Mouse (Mus musculus) CH12.LX (cell line): ENCODE data around the gene Nomo1. TPM values are rescaled to one million over a fixed set of nuclear protein-coding genes. Genes with fewer than 3 reads are reported as not detected.

Experiments
- DNase-seq: peaks from one replicate; pipeline ENCODE4 v3.0.0-alpha.2; 2013; ENCODE audit errors: extremely low read depth
- H3K27ac ChIP-seq: 2 replicates; pipeline ENCODE4 v1.5.1; 2012; ENCODE audit warnings: low read depth, mild to moderate bottlenecking, control low read depth, moderate library complexity; ENCODE audit not compliant: insufficient read depth
- H3K27me3 ChIP-seq: replicated peaks from 2 replicates; pipeline ENCODE3; 2012; ENCODE audit warnings: inconsistent platforms
- H3K36me3 ChIP-seq, 2 experiments: replicated peaks in 1 of 2; 2 replicates each; pipeline versions ENCODE3 to v1.6.1; 2012; ENCODE audit warnings: inconsistent platforms in 1 of 2, low read length in 1 of 2, mild to moderate bottlenecking in 1 of 2, mixed read lengths in 1 of 2, moderate library complexity in 1 of 2; ENCODE audit not compliant: control insufficient read depth in 1 of 2, insufficient read depth in 1 of 2
- H3K4me1 ChIP-seq, 2 experiments: 2 replicates each; pipeline ENCODE4 v1.6.1; 2012; ENCODE audit warnings: inconsistent platforms in 1 of 2, moderate library complexity in 1 of 2; ENCODE audit not compliant: insufficient read depth in 2 of 2, control insufficient read depth in 1 of 2
- H3K4me2 ChIP-seq: 2 replicates; pipeline ENCODE4 v1.6.1; 2012; ENCODE audit warnings: low read depth, mild to moderate bottlenecking, control low read depth; ENCODE audit not compliant: poor library complexity, insufficient read depth, severe bottlenecking
- H3K4me3 ChIP-seq, 3 experiments: fragments of 150-350 bp in 1 of 3; sonication (generic) in 1 of 3; replicated peaks in 1 of 3; 2 replicates each; pipeline versions ENCODE3 to v1.5.1; 2011 to 2012; ENCODE audit warnings: low read depth in 2 of 3, low read length in 2 of 3, mild to moderate bottlenecking in 2 of 3, moderate library complexity in 2 of 3, control low read depth in 1 of 3, improper control_type of control experiment in 1 of 3, inconsistent platforms in 1 of 3, mixed read lengths in 1 of 3; ENCODE audit not compliant: poor library complexity in 1 of 3
- H3K79me2 ChIP-seq: replicated peaks from 2 replicates; pipeline ENCODE4 v1.6.1; 2012; ENCODE audit warnings: mild to moderate bottlenecking, moderate library complexity; ENCODE audit not compliant: control insufficient read depth, poor library complexity, insufficient read depth, severe bottlenecking; ENCODE audit errors: extremely low read depth
- H3K9ac ChIP-seq: 2 replicates; pipeline ENCODE4 v1.6.1; 2012; ENCODE audit warnings: low read depth, mild to moderate bottlenecking, control low read depth, moderate library complexity; ENCODE audit not compliant: insufficient read depth
- H3K9me3 ChIP-seq: replicated peaks from 2 replicates; pipeline ENCODE3; 2012; ENCODE audit warnings: low read length, inconsistent platforms, mixed read lengths
- BHLHE40 ChIP-seq: IDR thresholded peaks from 2 replicates; pipeline ENCODE4 v1.6.1; 2011; ENCODE audit warnings: mild to moderate bottlenecking, low read depth, low read length, improper control_type of control experiment
- CHD1 ChIP-seq: IDR thresholded peaks from 2 replicates; pipeline ENCODE4 v1.6.1; 2012; ENCODE audit warnings: low read depth, low read length, improper control_type of control experiment, inconsistent platforms
- CHD2 ChIP-seq: IDR thresholded peaks from 2 replicates; pipeline ENCODE4 v1.6.1; 2011; ENCODE audit warnings: low read length, improper control_type of control experiment
- E2F4 ChIP-seq: IDR thresholded peaks from 2 replicates; pipeline ENCODE4 v1.6.1; 2011; ENCODE audit warnings: low read depth, low read length, improper control_type of control experiment; ENCODE audit not compliant: insufficient replicate concordance
- ELF1 ChIP-seq: IDR thresholded peaks from 2 replicates; pipeline ENCODE4 v1.6.1; 2014; ENCODE audit warnings: low read depth, mild to moderate bottlenecking, inconsistent platforms, low read length, improper control_type of control experiment
- ETS1 ChIP-seq: conservative IDR thresholded peaks from 2 replicates; pipeline ENCODE4 v1.6.1; 2012; ENCODE audit warnings: low read depth, mild to moderate bottlenecking, inconsistent platforms, low read length, improper control_type of control experiment, moderate library complexity
- HCFC1 ChIP-seq: IDR thresholded peaks from 2 replicates; pipeline ENCODE4 v1.6.1; 2012; ENCODE audit warnings: low read depth, mild to moderate bottlenecking, inconsistent platforms, low read length, improper control_type of control experiment
- KAT2A ChIP-seq: IDR thresholded peaks from 2 replicates; pipeline ENCODE4 v1.6.1; 2012; ENCODE audit warnings: low read length, improper control_type of control experiment, inconsistent platforms; ENCODE audit not compliant: insufficient replicate concordance
- MAX ChIP-seq: IDR thresholded peaks from 2 replicates; pipeline ENCODE4 v1.6.1; 2011; ENCODE audit warnings: low read length, improper control_type of control experiment
- MEF2A ChIP-seq: IDR thresholded peaks from 2 replicates; pipeline ENCODE4 v1.6.1; 2014; ENCODE audit warnings: low read depth, mild to moderate bottlenecking, inconsistent platforms, low read length, improper control_type of control experiment, borderline replicate concordance
- MXI1 ChIP-seq: IDR thresholded peaks from 2 replicates; pipeline ENCODE4 v1.6.1; 2011; ENCODE audit warnings: mild to moderate bottlenecking, low read depth, low read length, improper control_type of control experiment
- NRF1 ChIP-seq: IDR thresholded peaks from 2 replicates; pipeline ENCODE4 v1.6.1; 2014; ENCODE audit warnings: low read depth, mild to moderate bottlenecking, inconsistent platforms, low read length, improper control_type of control experiment, moderate library complexity
- POLR2AphosphoS2 ChIP-seq: IDR thresholded peaks from 2 replicates; pipeline ENCODE4 v1.6.1; 2011; ENCODE audit warnings: low read depth, low read length, improper control_type of control experiment
- RAD21 ChIP-seq: IDR thresholded peaks from 2 replicates; pipeline ENCODE4 v1.6.1; 2011; ENCODE audit warnings: low read depth, mild to moderate bottlenecking, low read length, improper control_type of control experiment, moderate library complexity
- RCOR1 ChIP-seq: conservative IDR thresholded peaks from 2 replicates; pipeline ENCODE4 v1.6.1; 2012; ENCODE audit warnings: low read depth, mild to moderate bottlenecking, inconsistent platforms, low read length, improper control_type of control experiment
- SIN3A ChIP-seq: IDR thresholded peaks from 2 replicates; pipeline ENCODE4 v1.6.1; 2012; ENCODE audit warnings: low read length, improper control_type of control experiment, inconsistent platforms
- SMC3 ChIP-seq: IDR thresholded peaks from 2 replicates; pipeline ENCODE4 v1.6.1; 2011; ENCODE audit warnings: low read depth, low read length, improper control_type of control experiment
- UBTF ChIP-seq: IDR thresholded peaks from 2 replicates; pipeline ENCODE4 v1.6.1; 2012; ENCODE audit warnings: low read depth, mild to moderate bottlenecking, inconsistent platforms, low read length, improper control_type of control experiment, moderate library complexity
- USF1 ChIP-seq: IDR thresholded peaks from 2 replicates; pipeline ENCODE4 v1.6.1; 2014; ENCODE audit warnings: low read depth, mild to moderate bottlenecking, inconsistent platforms, low read length, improper control_type of control experiment
- USF2 ChIP-seq: conservative IDR thresholded peaks from 2 replicates; pipeline ENCODE4 v1.6.1; 2011; ENCODE audit warnings: low read depth, low read length, improper control_type of control experiment
- ZC3H11A ChIP-seq: IDR thresholded peaks from 2 replicates; pipeline ENCODE4 v1.6.1; 2012; ENCODE audit warnings: low read depth, mild to moderate bottlenecking, inconsistent platforms, low read length, improper control_type of control experiment
- ZKSCAN1 ChIP-seq: IDR thresholded peaks from 2 replicates; pipeline ENCODE4 v1.6.1; 2012; ENCODE audit warnings: low read depth, inconsistent platforms, low read length, improper control_type of control experiment, borderline replicate concordance
- ZMIZ1 ChIP-seq: IDR thresholded peaks from 2 replicates; pipeline ENCODE4 v1.6.1; 2012; ENCODE audit warnings: low read depth, mild to moderate bottlenecking, inconsistent platforms, low read length, improper control_type of control experiment
- ZNF384 ChIP-seq: IDR thresholded peaks from 2 replicates; pipeline ENCODE4 v1.6.1; 2012; ENCODE audit warnings: low read depth, low read length, improper control_type of control experiment, inconsistent platforms
- dilution Hi-C: fragments of 300-500 bp; cut with MboI; formaldehyde crosslinking; loops from 2 replicates; pipeline ENCODE4 v1.14.3; 2020; ENCODE audit warnings: low sequenced_read_pairs; ENCODE audit not compliant: extremely low pct_unique_long_range_greater_than_20kb, extremely low pct_ligation_motif_present
- in situ Hi-C: fragments of 300-500 bp; cut with MboI; formaldehyde crosslinking; loops from 3 replicates; pipeline ENCODE4 v1.14.3; 2019; ENCODE audit warnings: low sequenced_read_pairs, low pct_ligation_motif_present, low pct_unique_long_range_greater_than_20kb, mixed read lengths
- polyA plus RNA-seq: library from polyadenylated mRNA; unstranded; fragments of >175 nt; gene quantifications from 2 replicates; pipeline ENCODE4 v1.2.1, GENCODE M21; 2012; ENCODE audit warnings: low read depth; ENCODE audit not compliant: insufficient read length
- total RNA-seq, 2 experiments: library from RNA; depleted of rRNA; stranded (reverse); fragments of 300-350 nt in 1 of 2; fragments of >200 nt in 1 of 2; gene quantifications; 2 replicates each; pipeline ENCODE4 v1.2.3; 2012 to 2014

The Nomo1 gene
- total and polyA plus RNA-seq, 3 experiments = 41.9 to 103 (median 89.6) TPM

GRCm38 (mm10) chr7:46045882-46046281 lies 12.4 kb downstream of the Nomo1 start:
- H3K36me3 ChIP-seq = peaks cover 81 to 88% of the 10 kb centered on the region in 2 experiments
- H3K4me1 ChIP-seq = no peaks in the 10 kb centered on the region
- H3K4me2 ChIP-seq = no peak overlapping the region
- H3K9me3 ChIP-seq = no peaks in the 10 kb centered on the region
- TF ChIP-seq MAX (no peak), NRF1 (no peak), ZC3H11A (no peak), RAD21 (no peak), UBTF (no peak), ELF1 (no peak), MEF2A (no peak), ETS1 (no peak), HCFC1 (no peak), CHD1 (no peak)
- no peak overlapping the region for H3K27ac ChIP-seq
- no peak overlapping the region for H3K9ac ChIP-seq
- DNase-seq = no peak
- no peak overlapping the region for H3K4me3 ChIP-seq
- no peaks in the 10 kb centered on the region for H3K27me3 ChIP-seq
- dilution Hi-C loops = no loop called here
- no peaks in the 10 kb centered on the region for H3K79me2 ChIP-seq
- in situ Hi-C loops = no loop called here

- Histone ChIP-seq H3K79me2 (no peaks in the 10 kb centered on the region), H3K4me3 (no peak overlapping the region), H3K9me3 (no peaks in the 10 kb centered on the region), H3K4me1 (no peaks in the 10 kb centered on the region), H3K27me3 (no peaks in the 10 kb centered on the region), H3K9ac (no peak overlapping the region), H3K36me3 (peaks cover 75 to 88% of the 10 kb centered on the region in 2 experiments), H3K4me2 (no peak overlapping the region), H3K27ac (no peak overlapping the region)
- dilution Hi-C loops (no loop called here), in situ Hi-C loops (no loop called here)
- DNase-seq = no peak
- TF ChIP-seq USF2 = no peak
- no peak for TF ChIP-seq MAX
- no peak for TF ChIP-seq POLR2AphosphoS2
- TF ChIP-seq MXI1 = no peak
- no peak for TF ChIP-seq BHLHE40
- TF ChIP-seq ELF1 = no peak
- TF ChIP-seq ZMIZ1 = no peak
- TF ChIP-seq HCFC1 = no peak
- TF ChIP-seq MEF2A = no peak
- no peak for TF ChIP-seq SMC3
- TF ChIP-seq CHD2 = no peak
- no peak for TF ChIP-seq KAT2A
- TF ChIP-seq USF1 = no peak
- no peak for TF ChIP-seq RCOR1
- TF ChIP-seq ZNF384 = no peak
- TF ChIP-seq E2F4 = no peak
- no peak for TF ChIP-seq RAD21
- TF ChIP-seq SIN3A = no peak
- no peak for TF ChIP-seq ZKSCAN1
- no peak for TF ChIP-seq ETS1
These were observed 14.5 kb downstream of the Nomo1 start for GRCm38 (mm10) chr7:46047873-46048562.
